Mouse (Mus musculus) intestine, embryonic 15.5 days (tissue): Measurements from ENCODE around the gene Creb3l2. TPM values are rescaled to one million over a fixed set of nuclear protein-coding genes. Genes with fewer than 3 reads are reported as not detected.
A peak's percentile ranks its signal among the peaks of the same experiment; 100 is the strongest.

Source experiments
- ATAC-seq: fragments of 200-750 bp; cut with Nextera tagmentation; 2 replicates; pipeline ENCODE4 v1.8.0; 2017; ENCODE audit warnings: moderate TSS enrichment, moderate library complexity
- H3K27ac ChIP-seq: fragments of 300-500 bp; sonication (generic); 2 replicates; pipeline ENCODE4 v1.5.1; 2015; ENCODE audit warnings: mild to moderate bottlenecking, inconsistent platforms
- H3K27me3 ChIP-seq: fragments of 300-500 bp; sonication (generic); replicated peaks from 2 replicates; pipeline ENCODE4 v1.6.1; 2015; ENCODE audit warnings: inconsistent platforms
- H3K36me3 ChIP-seq: fragments of 300-500 bp; sonication (generic); 2 replicates; pipeline ENCODE4 v1.6.1; 2015; ENCODE audit warnings: inconsistent platforms
- H3K4me1 ChIP-seq: fragments of 300-500 bp; sonication (generic); replicated peaks from 2 replicates; pipeline ENCODE4 v1.6.1; 2015; ENCODE audit warnings: inconsistent platforms
- H3K4me2 ChIP-seq: fragments of 300-500 bp; sonication (generic); replicated peaks from 2 replicates; pipeline ENCODE4 v1.6.1; 2015; ENCODE audit warnings: mild to moderate bottlenecking, inconsistent platforms
- H3K4me3 ChIP-seq: fragments of 300-500 bp; sonication (generic); replicated peaks from 2 replicates; pipeline ENCODE4 v1.5.1; 2015; ENCODE audit warnings: inconsistent platforms
- H3K9ac ChIP-seq: fragments of 300-500 bp; sonication (generic); 2 replicates; pipeline ENCODE4 v1.6.1; 2015; ENCODE audit warnings: inconsistent platforms
- H3K9me3 ChIP-seq: fragments of 300-500 bp; sonication (generic); 2 replicates; pipeline ENCODE4 v1.6.1; 2016; ENCODE audit warnings: inconsistent platforms
- WGBS: fragments of 180-500 bp; shearing (Covaris S2); methylation state at CpG from one replicate; pipeline ENCODE4 v1.1.7; 2015; 5-methylcytosine and 5-hydroxymethylcytosine counted together
- polyA plus RNA-seq: library from polyadenylated mRNA; unstranded; fragments of >200 nt; fragmentation: Nextera tagmentation; extraction: Ambion mirVana; gene quantifications from 2 replicates; pipeline ENCODE4 v1.2.1, GENCODE M21; 2015

The Creb3l2 gene
- polyA plus RNA-seq, 1 experiment from 2014 or later: 15.8 TPM

- no peak for ATAC-seq
- no peak overlapping the region for H3K9ac ChIP-seq
- H3K4me2 ChIP-seq: no peak overlapping the region
- no peaks in the 10 kb centered on the region for H3K27me3 ChIP-seq
- H3K27ac ChIP-seq: no peak overlapping the region
- peaks cover 10% of the 10 kb centered on the region; the same call in 1 of the 2 replicates for H3K36me3 ChIP-seq
- H3K4me3 ChIP-seq: no peak overlapping the region
- H3K4me1 ChIP-seq: peaks cover 8% of the 10 kb centered on the region
- no peaks in the 10 kb centered on the region for H3K9me3 ChIP-seq
- WGBS: 78% methylated on average over 3 of the region's 3 CpGs
These were observed 112.6 kb downstream of the Creb3l2 start for GRCm38 (mm10) chr6:37329376-37329775.

GRCm38 (mm10) chr6:37328671-37329070 is 113.3 kb downstream of the Creb3l2 start:
- Histone ChIP-seq H3K4me2 (no peak overlapping the region), H3K4me3 (no peak overlapping the region), H3K36me3 (peaks cover 6% of the 10 kb centered on the region; the same call in 1 of the 2 replicates), H3K4me1 (peaks cover 8% of the 10 kb centered on the region), H3K27me3 (no peaks in the 10 kb centered on the region), H3K27ac (no peak overlapping the region), H3K9me3 (no peaks in the 10 kb centered on the region), H3K9ac (no peak overlapping the region)
- no peak for ATAC-seq
- WGBS: 63% methylated on average over 7 of the region's 7 CpGs

GRCm38 (mm10) chr6:37327519-37327918 is 114.4 kb downstream of the Creb3l2 start:
- Histone ChIP-seq H3K27ac (0 out of 2 replicates have a peak overlapping the region, but pooled peaks have one; percentile 11), H3K9me3 (no peaks in the 10 kb centered on the region), H3K4me2 (no peak overlapping the region), H3K27me3 (no peaks in the 10 kb centered on the region), H3K4me3 (no peak overlapping the region), H3K4me1 (peaks cover 8% of the 10 kb centered on the region), H3K36me3 (peaks cover 6% of the 10 kb centered on the region; the same call in 1 of the 2 replicates), H3K9ac (no peak overlapping the region)
- ATAC-seq: no peak
- 64% methylated on average over 6 of the region's 6 CpGs for WGBS

- peak; percentile 53 for ATAC-seq
- 26% methylated on average over 8 of the region's 8 CpGs for WGBS
- H3K4me1 ChIP-seq: peaks cover 8% of the 10 kb centered on the region
- H3K27ac ChIP-seq: peak overlapping the region; percentile 57; the same call in 1 of the 2 replicates
- H3K9ac ChIP-seq: no peak overlapping the region
- no peaks in the 10 kb centered on the region for H3K9me3 ChIP-seq
- no peak overlapping the region for H3K4me2 ChIP-seq
- no peak overlapping the region for H3K4me3 ChIP-seq
- peaks cover under 1% of the 10 kb centered on the region; the same call in 1 of the 2 replicates for H3K36me3 ChIP-seq
- H3K27me3 ChIP-seq: no peaks in the 10 kb centered on the region
These were observed 115.4 kb downstream of the Creb3l2 start for GRCm38 (mm10) chr6:37326603-37326955.

GRCm38 (mm10) chr6:37325906-37326602 is 115.9 kb downstream of the Creb3l2 start:
- peak overlapping the region; percentile 57; the same call in 1 of the 2 replicates for H3K27ac ChIP-seq
- H3K9me3 ChIP-seq: no peaks in the 10 kb centered on the region
- H3K4me2 ChIP-seq: no peak overlapping the region
- no peak overlapping the region for H3K9ac ChIP-seq
- H3K4me3 ChIP-seq: no peak overlapping the region
- H3K36me3 ChIP-seq: no peaks in the 10 kb centered on the region
- no peak for ATAC-seq
- peaks cover 8% of the 10 kb centered on the region for H3K4me1 ChIP-seq
- no peaks in the 10 kb centered on the region for H3K27me3 ChIP-seq
- WGBS: 94% methylated on average over 9 of the region's 9 CpGs

GRCm38 (mm10) chr6:37325076-37325475 is 116.9 kb downstream of the Creb3l2 start:
- no peaks in the 10 kb centered on the region for H3K36me3 ChIP-seq
- WGBS: 85% methylated on average over 3 of the region's 3 CpGs
- no peak for ATAC-seq
- H3K4me1 ChIP-seq: peaks cover 8% of the 10 kb centered on the region
- H3K9ac ChIP-seq: no peak overlapping the region
- H3K27me3 ChIP-seq: no peaks in the 10 kb centered on the region
- H3K4me3 ChIP-seq: no peak overlapping the region
- no peak overlapping the region for H3K27ac ChIP-seq
- H3K4me2 ChIP-seq: no peak overlapping the region
- no peaks in the 10 kb centered on the region for H3K9me3 ChIP-seq

- 89% methylated on average over 7 of the region's 7 CpGs for WGBS
- no peaks in the 10 kb centered on the region for H3K27me3 ChIP-seq
- H3K27ac ChIP-seq: no peak overlapping the region
- H3K4me2 ChIP-seq: no peak overlapping the region
- no peaks in the 10 kb centered on the region for H3K36me3 ChIP-seq
- no peak overlapping the region for H3K9ac ChIP-seq
- H3K4me3 ChIP-seq: no peak overlapping the region
- H3K4me1 ChIP-seq: peaks cover 8% of the 10 kb centered on the region
- ATAC-seq: no peak
- H3K9me3 ChIP-seq: no peaks in the 10 kb centered on the region
These were observed 119.3 kb downstream of the Creb3l2 start for GRCm38 (mm10) chr6:37322641-37323040.

- Histone ChIP-seq H3K4me2 (no peak overlapping the region), H3K27me3 (no peaks in the 10 kb centered on the region), H3K4me1 (peaks cover 6% of the 10 kb centered on the region; the same call in 1 of the 2 replicates), H3K36me3 (no peaks in the 10 kb centered on the region), H3K9ac (no peak overlapping the region), H3K9me3 (no peaks in the 10 kb centered on the region), H3K4me3 (no peak overlapping the region), H3K27ac (no peak overlapping the region)
- no peak for ATAC-seq
- WGBS: 91% methylated on average over 9 of the region's 9 CpGs
These were observed 119.9 kb downstream of the Creb3l2 start for GRCm38 (mm10) chr6:37322088-37322487.

- no peak overlapping the region for H3K4me3 ChIP-seq
- H3K27me3 ChIP-seq: no peaks in the 10 kb centered on the region
- no peaks in the 10 kb centered on the region for H3K9me3 ChIP-seq
- H3K4me2 ChIP-seq: no peak overlapping the region
- H3K27ac ChIP-seq: no peak overlapping the region
- no peak overlapping the region for H3K9ac ChIP-seq
- H3K4me1 ChIP-seq: no peaks in the 10 kb centered on the region
- ATAC-seq: no peak
- 78% methylated on average over 5 of the region's 5 CpGs for WGBS
- H3K36me3 ChIP-seq: no peaks in the 10 kb centered on the region
These were observed 124.0 kb downstream of the Creb3l2 start for GRCm38 (mm10) chr6:37317904-37318303.

GRCm38 (mm10) chr6:37315440-37315839 is 126.5 kb downstream of the Creb3l2 start:
- H3K9me3 ChIP-seq: no peaks in the 10 kb centered on the region
- H3K9ac ChIP-seq: no peak overlapping the region
- no peaks in the 10 kb centered on the region for H3K4me1 ChIP-seq
- no peak overlapping the region for H3K4me3 ChIP-seq
- H3K4me2 ChIP-seq: no peak overlapping the region
- H3K36me3 ChIP-seq: no peaks in the 10 kb centered on the region
- ATAC-seq: no peak
- no peaks in the 10 kb centered on the region for H3K27me3 ChIP-seq
- H3K27ac ChIP-seq: no peak overlapping the region

GRCm38 (mm10) chr6:37310601-37311000 is 131.3 kb downstream of the Creb3l2 start:
- 74% methylated on average over 4 of the region's 4 CpGs for WGBS
- no peak overlapping the region for H3K9ac ChIP-seq
- H3K27ac ChIP-seq: no peak overlapping the region
- H3K27me3 ChIP-seq: no peaks in the 10 kb centered on the region
- ATAC-seq: no peak
- H3K9me3 ChIP-seq: no peaks in the 10 kb centered on the region
- no peak overlapping the region for H3K4me2 ChIP-seq
- H3K4me1 ChIP-seq: no peaks in the 10 kb centered on the region
- H3K36me3 ChIP-seq: no peaks in the 10 kb centered on the region
- H3K4me3 ChIP-seq: no peak overlapping the region

GRCm38 (mm10) chr6:37306616-37307015 is 135.3 kb downstream of the Creb3l2 start:
- no peaks in the 10 kb centered on the region for H3K36me3 ChIP-seq
- H3K27me3 ChIP-seq: no peaks in the 10 kb centered on the region
- H3K4me2 ChIP-seq: no peak overlapping the region
- H3K4me1 ChIP-seq: no peaks in the 10 kb centered on the region
- no peak overlapping the region for H3K9ac ChIP-seq
- H3K27ac ChIP-seq: no peak overlapping the region
- no peak for ATAC-seq
- 88% methylated on average over 1 of the region's 1 CpGs for WGBS
- no peaks in the 10 kb centered on the region for H3K9me3 ChIP-seq
- no peak overlapping the region for H3K4me3 ChIP-seq

GRCm38 (mm10) chr6:37300492-37300891 is 141.5 kb downstream of the Creb3l2 start:
- H3K4me2 ChIP-seq: peak overlapping the region; percentile 99
- peaks cover 38% of the 10 kb centered on the region for H3K27me3 ChIP-seq
- H3K4me3 ChIP-seq: peak overlapping the region; percentile 58
- no peak overlapping the region for H3K9ac ChIP-seq
- no peaks in the 10 kb centered on the region for H3K9me3 ChIP-seq
- H3K27ac ChIP-seq: no peak overlapping the region
- 16% methylated on average over 13 of the region's 13 CpGs for WGBS
- ATAC-seq: no peak
- peaks cover 14% of the 10 kb centered on the region for H3K4me1 ChIP-seq
- no peaks in the 10 kb centered on the region for H3K36me3 ChIP-seq
